Mouse (Mus musculus) adrenal gland, postnatal 0 days (tissue): ENCODE results near the gene Atxn7l1. TPM values are rescaled to one million over a fixed set of nuclear protein-coding genes. Genes with fewer than 3 reads are reported as not detected.

ENCODE experiments used
- polyA plus RNA-seq: library from polyadenylated mRNA; unstranded; fragments of >200 nt; fragmentation: Nextera tagmentation; extraction: Ambion mirVana; gene quantifications from 2 replicates; pipeline ENCODE4 v1.2.1, GENCODE M21; 2015

Gene Atxn7l1
- 11.4 and 11.8 TPM in 2 replicates for polyA plus RNA-seq

DNA sequence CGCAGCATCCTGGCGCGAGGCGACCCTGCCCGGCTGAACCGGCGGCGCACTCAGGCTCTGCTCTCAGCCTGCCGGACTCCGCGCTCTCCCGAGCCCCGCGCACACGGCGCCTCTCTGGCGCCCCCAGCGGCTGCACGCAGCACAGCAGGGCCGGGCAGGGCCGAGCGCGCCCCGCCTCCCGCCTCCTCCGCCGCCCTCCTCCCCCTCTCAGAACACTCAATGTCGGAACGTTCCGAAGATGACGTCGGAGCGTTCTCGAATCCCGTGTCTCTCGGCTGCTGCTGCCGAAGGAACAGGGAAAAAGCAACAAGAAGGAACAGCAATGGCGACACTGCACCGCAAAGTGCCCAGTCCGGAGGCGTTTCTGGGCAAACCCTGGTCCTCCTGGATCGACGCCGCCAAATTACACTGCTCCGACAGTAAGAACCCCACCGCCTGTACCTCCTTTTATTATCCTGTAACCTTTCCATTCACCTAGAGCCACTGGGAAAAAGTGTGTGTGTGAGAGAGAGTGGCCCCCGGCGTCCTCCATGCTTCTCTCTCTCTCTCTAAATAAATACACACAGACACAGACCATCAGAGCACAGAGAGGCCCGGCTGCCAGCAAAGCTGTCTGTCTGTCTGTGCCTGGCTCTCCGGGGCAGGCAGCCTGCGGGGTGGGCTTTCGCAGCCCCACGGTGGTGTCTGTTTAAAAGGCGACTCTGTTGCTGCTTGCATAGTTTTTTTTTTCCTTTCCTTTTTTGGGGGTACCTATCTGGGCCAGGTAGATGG, at the start of gene Atxn7l1:
TSS of gene Atxn7l1 (plus strand) at position 197 of the 771 bp plus-strand sequence.

DNA sequence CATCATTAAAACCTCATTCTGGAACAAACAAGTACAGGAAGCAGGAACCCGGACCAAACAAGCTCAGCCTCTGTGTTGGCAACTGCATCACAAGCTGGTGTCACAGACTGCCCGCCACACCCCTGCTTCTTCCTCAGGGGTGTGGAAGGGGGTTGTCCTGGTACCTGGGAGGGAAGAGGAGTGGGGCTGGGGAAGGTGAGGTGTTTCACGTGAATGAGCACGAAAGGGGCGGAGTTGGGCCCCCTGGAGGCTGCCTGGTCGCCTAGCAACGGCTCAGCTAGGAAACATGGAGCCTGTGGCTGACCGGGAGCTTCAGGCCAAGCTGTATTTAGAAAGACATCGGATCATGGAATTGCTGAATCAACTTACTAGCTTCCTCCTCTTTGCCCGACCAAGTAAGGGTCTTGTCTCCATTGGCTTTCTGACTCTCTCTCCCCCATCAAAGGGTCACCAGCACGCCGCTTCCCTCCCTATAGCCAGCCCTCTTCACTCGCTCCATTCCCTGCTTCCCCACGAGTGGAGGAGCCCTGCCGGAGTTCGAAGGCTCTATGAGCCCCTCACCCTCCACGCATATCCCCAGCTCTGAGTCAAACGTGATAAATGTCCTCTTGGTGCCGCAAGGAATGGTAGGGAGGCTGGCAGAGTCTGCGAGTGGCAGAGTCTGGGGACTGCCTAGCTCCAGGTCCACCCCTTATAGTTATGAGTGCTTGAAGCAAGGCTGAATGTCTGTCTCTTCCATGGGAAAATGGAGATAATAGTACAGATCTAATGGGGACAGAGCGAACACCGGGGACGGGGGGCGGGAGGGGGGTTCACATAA, 247.5 kb downstream of the Atxn7l1 start, which contains the start of gene Efcab10:
TSS of gene Efcab10 (plus strand) at position 51 of the 820 bp plus-strand sequence.

Other genes starting within 250 kb of the Atxn7l1 start
- gene Sypl, start 193.8 kb upstream of the Atxn7l1 start, polyA plus RNA-seq, result 67.8 and 103 TPM in 2 replicates
- gene Cdhr3, start 54.8 kb upstream of the Atxn7l1 start, polyA plus RNA-seq, result 0.15 TPM in 1 of 2 replicates, not detected in the other
- gene Efcab10, start 247.2 kb downstream of the Atxn7l1 start, polyA plus RNA-seq, result 1.3 and 2.5 TPM in 2 replicates